Mouse (Mus musculus) heart, postnatal 36 days (tissue): ENCODE results near the gene Coasy. TPM values are rescaled to one million over a fixed set of nuclear protein-coding genes. Genes with fewer than 3 reads are reported as not detected.

ENCODE experiments used
- DNase-seq, 2 experiments: peaks; one replicate each; pipeline ENCODE4 v3.0.0; 2021 to 2022
- intact Hi-C: fragments of 180-260 bp; cut with DNase I; formaldehyde crosslinking; loops from one replicate; pipeline ENCODE4 v1.15.1; 2025
- total RNA-seq, 2 experiments: library from RNA; stranded (reverse); gene quantifications; 2 replicates each; pipeline ENCODE4 v1.2.3; 2021

Gene Coasy
- total RNA-seq, 2 experiments from 2014 or later = 17.2 to 18.8 TPM

DNA sequence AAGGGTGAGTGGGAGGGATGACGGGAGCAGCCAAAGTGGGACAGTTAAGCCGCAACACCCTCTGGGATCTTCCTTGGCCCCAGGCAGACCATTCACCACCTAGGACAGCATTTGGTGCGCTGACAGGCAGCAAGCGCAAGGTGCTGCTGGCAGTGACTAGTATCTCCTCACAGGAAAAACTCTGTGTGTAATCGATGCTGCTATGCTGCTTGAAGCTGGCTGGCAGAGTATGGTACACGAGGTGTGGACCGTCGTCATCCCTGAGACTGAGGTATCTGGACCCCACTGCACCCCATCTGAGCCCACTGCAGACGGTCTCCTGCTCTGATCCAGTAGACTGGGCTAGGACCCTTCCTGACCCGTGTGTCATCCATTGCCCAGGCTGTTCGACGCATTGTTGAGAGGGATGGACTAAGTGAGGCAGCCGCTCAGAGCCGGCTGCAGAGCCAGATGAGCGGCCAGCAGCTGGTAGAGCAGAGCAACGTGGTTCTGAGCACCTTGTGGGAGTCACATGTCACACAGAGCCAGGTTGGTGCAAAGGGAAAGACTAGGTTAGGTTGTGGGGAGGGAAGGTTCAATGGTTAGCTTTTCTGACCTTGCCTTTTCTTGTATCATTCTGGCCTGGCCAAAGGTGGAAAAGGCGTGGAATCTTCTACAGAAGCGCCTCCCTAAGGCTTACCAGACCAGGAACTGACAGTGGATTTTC, 3.4 kb downstream of the Coasy start:
- intact Hi-C loops = no loop called here
- DNase-seq = no peak

GRCm38 (mm10) chr11:101086323-101086674, 3.9 kb downstream of the Coasy start:
- intact Hi-C loops = no loop called here

GRCm38 (mm10) chr11:101086756-101087681, 4.7 kb downstream of the Coasy start, which contains the start of gene Mlx:
Gene Mlx, plus strand, starts transcription at chr11:101087277.
- intact Hi-C loops = no loop called here
- DNase-seq = peak; percentile 85 to 88

More at GRCm38 (mm10) chr11:101086323-101086674, 3.9 kb downstream of the Coasy start:
- DNase-seq = no peak

- intact Hi-C loops = no loop called here
- DNase-seq = no peak
Measured at GRCm38 (mm10) chr11:101087682-101088055, 5.3 kb downstream of the Coasy start.

- no peak for DNase-seq
- intact Hi-C loops = no loop called here
Measured at GRCm38 (mm10) chr11:101089931-101090330, 7.6 kb downstream of the Coasy start.

GRCm38 (mm10) chr11:101094930-101095313, 12.6 kb downstream of the Coasy start:
- intact Hi-C loops = loop anchor here (1.0 to 5.0 kb wide), 2 partner anchors 78 to 207 kb away; partner anchors contain the start of gene Becn1
- no peak for DNase-seq

DNA sequence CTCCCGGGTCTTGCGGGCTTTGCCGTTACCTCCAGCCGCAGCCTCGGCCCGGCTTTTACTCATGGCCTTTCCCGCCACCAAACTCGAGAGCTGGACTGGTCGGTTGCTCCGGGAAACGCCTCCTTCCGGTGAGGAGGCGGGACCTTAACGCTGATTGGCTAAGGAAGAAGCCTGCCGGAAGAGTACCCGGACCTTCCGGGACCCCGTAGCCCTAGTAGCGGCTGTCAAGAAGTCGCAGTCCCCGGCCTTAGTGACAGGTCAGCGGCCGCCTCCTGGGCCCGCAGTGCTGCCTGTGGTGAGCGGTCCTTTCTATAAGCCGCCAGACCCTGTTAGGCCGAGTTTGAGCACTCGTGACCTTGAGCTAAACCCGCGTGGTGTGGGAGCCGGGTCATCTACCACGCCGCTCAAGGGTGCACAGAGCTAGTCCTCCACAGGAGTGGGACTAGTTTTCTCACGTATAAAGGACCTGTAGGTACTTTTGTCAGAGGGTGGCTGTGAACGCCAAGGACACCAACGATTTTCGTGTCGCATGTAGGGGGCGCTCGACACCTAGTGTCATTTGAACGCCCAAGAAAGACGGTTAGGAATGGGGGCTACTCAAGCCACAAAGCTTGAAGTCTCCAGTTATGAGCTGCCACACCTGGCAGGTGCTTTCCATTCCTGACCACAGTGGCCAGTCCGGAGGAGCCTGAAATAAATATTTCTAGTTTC, 13.1 kb downstream of the Coasy start, which contains the start of gene Psmc3ip:
Gene Psmc3ip (minus strand): TSS at position 123 of the 711 bp plus-strand sequence.
- intact Hi-C loops = loop anchor here (1.0 to 5.0 kb wide), 3 partner anchors 23 to 207 kb away; partner anchors contain the start of genes Becn1, Retreg3 and Tubg1
- DNase-seq = peak; percentile 94 to 96

DNA sequence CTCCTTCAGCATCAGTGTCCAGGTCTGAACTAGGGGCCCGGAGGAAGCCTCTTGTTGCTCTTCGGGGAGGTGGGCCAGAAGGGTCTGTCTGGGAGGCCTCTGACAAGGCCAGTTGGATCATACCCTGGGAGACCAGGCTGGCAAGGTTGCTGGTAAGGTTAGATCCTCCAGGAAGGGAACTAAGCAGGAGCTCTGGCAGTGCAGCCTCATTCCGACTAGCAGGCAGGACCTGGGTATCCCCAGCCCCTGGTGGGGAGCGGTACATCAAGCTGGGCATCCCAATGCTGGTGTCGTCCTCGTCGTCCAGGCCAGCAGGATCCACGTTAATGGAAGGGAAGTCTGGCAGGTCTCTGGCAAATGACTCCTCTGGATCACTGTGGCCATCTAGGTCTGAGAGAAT, 15.9 kb downstream of the Coasy start:
- DNase-seq = no peak
- intact Hi-C loops = loop anchor here (5.0 kb wide), 1 partner anchor 204 kb away; the partner anchor contains the start of gene Becn1

GRCm38 (mm10) chr11:101103011-101103410, 20.6 kb downstream of the Coasy start:
- DNase-seq = no peak
- intact Hi-C loops = no loop called here

- intact Hi-C loops = no loop called here
- no peak for DNase-seq
Measured at GRCm38 (mm10) chr11:101109351-101109750, 27.0 kb downstream of the Coasy start.

DNA sequence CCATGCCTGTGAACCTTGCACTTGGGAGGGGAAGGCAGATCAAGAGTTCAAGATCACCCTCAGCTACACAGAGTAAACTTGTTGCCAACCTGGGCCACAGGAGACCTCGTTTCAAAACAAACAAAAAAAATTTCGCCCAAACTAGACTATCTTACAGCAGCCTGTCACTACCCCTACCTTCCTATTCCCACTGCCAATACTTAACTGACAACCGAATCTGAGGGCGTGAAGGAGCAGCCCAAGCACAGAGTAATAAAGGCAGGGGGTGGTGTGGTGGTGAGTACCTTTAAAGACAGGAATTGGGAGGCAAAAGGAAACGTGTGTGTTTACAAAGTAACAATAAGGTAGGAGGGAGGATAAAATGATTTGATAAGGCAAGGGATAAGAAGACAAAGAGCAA, 28.3 kb downstream of the Coasy start:
- intact Hi-C loops = no loop called here
- no peak for DNase-seq

DNA sequence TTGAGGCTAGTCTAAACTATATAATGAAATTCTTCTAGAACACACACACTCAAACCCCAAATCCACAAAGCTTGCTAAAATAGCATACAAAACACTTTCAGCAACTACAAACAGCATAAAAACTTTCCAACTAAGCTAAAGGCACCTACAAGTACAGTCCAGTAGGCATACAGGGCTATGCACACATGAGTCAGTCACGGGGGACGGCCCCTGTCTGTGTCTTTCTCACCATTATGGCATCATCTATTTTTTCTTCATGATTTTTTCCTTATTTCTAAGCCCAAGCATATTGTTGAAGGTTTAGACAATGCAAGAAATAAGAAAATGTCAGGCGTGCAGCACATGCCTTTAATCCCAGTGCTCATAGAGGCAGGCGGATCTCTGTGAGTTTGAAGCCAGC, 28.8 kb downstream of the Coasy start:
- no peak for DNase-seq
- intact Hi-C loops = no loop called here

- intact Hi-C loops = no loop called here
- DNase-seq = no peak
Measured at GRCm38 (mm10) chr11:101112186-101112585, 29.8 kb downstream of the Coasy start.

DNA sequence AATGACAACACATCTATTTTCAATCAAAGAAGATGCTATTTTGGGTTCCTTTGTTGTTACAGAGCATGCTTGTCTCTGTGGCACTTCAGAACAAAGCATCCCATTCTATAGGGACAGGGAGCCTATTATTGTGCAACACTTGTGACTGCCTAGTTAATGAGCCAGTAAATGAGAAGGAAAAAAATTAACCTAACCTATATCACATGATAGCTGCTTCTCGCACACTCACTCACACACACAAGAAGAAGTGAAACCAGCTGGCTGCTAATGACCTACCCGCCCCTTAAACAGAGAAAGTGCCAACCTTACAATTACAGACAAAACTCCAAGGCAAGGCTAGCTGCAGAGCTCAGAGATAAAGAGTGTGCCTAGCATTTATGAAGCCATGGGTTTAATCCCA, 33.2 kb downstream of the Coasy start:
- intact Hi-C loops = no loop called here
- DNase-seq = no peak

- intact Hi-C loops = loop anchor here (2.0 kb wide), 1 partner anchor 21 kb away; no protein-coding TSS in a partner anchor
- DNase-seq = no peak
Measured at GRCm38 (mm10) chr11:101118105-101118504, 35.7 kb downstream of the Coasy start.

DNA sequence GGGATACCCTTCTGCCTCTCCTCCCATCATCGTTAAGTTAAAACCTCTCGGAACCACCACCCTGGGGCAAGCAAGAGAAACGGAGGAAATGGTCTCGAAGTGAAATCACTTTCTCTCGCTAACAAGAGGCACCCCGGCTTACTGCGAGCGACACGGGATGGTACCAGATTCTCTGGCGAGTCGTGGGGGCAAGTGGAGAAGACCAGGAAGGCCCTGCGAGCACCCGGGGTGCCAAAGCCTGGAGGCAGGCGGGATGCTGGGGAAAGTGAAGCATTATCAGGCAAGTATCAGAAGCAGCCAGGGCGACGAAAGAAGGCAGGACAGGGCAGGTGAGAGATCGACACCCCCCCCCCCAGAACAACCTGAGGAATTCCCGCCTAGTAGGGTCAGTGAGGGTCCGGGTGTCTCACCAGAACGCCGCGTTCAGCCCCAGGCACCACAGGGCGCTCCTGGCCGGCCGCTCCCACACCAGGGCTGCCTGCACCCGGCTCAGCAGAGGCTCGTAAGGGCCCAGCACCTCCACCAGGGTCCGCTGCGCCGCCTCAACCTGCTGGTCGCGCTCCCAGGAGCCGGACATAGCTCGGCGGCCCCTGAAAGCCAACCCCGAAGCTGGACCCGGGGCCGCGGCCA, 36.9 kb downstream of the Coasy start:
- intact Hi-C loops = loop anchor here (2.0 kb wide), 1 partner anchor 22 kb away; no protein-coding TSS in a partner anchor
- DNase-seq = no peak

DNA sequence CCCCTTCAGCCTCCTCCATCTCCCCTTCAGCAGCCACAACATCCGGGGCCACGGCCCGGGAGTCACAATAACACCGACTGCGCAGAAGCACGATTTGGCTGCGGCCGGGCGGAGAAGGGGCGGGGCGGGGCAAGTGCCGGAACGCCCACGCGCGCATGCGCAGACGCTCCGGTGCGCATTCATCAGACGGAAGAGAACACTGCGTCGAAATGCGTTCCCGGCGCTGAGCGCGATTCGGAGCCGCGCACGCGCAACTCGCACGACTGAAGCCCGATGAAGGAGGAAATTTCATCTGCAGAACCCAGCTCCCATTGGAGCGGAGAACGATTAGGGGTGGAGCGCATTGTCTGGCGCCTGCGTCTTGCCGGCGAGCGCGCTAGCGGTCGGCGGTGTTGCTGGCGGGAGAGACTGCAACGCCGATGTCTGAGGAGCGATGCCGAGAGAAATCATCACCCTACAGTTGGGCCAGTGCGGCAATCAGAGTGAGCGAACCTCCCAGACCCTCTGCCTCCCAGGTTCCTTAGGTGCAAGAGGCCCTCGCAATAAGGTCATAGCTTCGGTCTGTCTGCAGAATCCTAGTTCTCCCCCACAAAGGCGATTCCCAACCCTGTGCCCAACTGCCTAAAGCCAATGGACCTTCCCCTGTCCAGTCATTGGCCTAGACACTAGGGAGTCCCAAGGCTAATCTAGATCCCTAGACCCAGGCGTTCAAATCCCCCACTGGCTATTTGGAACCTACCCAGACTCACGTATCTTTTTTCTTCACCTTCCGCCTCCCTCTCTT, 37.6 kb downstream of the Coasy start, which contains the start of the genes Retreg3 and Tubg1:
Gene Retreg3 (minus strand): TSS at position 133 of the 784 bp plus-strand sequence.
Gene Tubg1 (plus strand): TSS at position 178 of the 784 bp plus-strand sequence.
- intact Hi-C loops = loop anchor here (1.0 to 2.0 kb wide), 2 partner anchors 23 to 50 kb away; partner anchors contain the start of gene Cntnap1
- DNase-seq = peak; percentile 99

DNA sequence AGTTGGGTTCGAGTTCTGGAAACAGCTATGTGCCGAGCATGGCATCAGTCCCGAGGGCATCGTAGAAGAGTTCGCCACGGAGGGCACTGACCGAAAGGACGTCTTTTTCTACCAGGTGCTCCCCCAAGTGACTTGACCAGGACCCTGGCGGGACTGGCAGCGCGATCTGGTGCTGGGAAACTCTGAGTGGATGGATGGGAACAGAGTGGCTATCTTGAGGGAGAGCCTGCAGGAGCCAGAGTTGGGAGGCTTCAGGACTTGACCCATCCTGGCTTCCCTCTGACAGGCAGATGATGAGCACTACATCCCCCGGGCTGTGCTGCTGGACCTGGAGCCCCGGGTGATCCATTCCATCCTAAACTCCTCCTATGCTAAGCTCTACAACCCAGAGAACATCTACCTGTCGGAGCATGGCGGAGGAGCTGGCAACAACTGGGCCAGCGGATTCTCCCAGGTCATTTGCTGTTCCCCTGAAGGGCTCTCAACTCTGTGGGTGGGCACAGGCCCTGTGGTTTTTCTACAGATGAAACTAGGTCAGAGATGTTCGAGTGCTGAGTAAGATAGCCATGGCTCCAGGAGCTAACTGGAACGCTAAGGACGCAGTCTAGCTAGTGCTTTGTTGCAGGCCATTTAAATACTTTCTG, 38.3 kb downstream of the Coasy start:
- DNase-seq = no peak

More for the DNA sequence above, 38.3 kb downstream of the Coasy start:
- intact Hi-C loops = loop anchor here (1.0 kb wide), 1 partner anchor 50 kb away; the partner anchor contains the start of gene Cntnap1
